Mouse (Mus musculus) midbrain, embryonic 10.5 days (tissue): ENCODE measurements around the gene Rtkn. TPM values are rescaled to one million over a fixed set of nuclear protein-coding genes. Genes with fewer than 3 reads are reported as not detected.

ENCODE experiments used
- DNase-seq: peaks from one replicate; pipeline ENCODE4 v3.0.0-alpha.2; 2017; ENCODE audit warnings: low spot score
- H3K27ac ChIP-seq: fragments of 300-500 bp; sonication (generic); replicated peaks from 2 replicates; pipeline ENCODE4 v1.5.1; 2016; ENCODE audit warnings: mild to moderate bottlenecking
- H3K27me3 ChIP-seq: fragments of 300-500 bp; sonication (generic); 2 replicates; pipeline ENCODE4 v1.6.1; 2016; ENCODE audit warnings: low read depth, mild to moderate bottlenecking; ENCODE audit not compliant: poor library complexity, severe bottlenecking
- H3K36me3 ChIP-seq: fragments of 300-500 bp; sonication (generic); 2 replicates; pipeline ENCODE4 v1.6.1; 2016; ENCODE audit warnings: mild to moderate bottlenecking, moderate library complexity
- H3K4me1 ChIP-seq: fragments of 300-500 bp; sonication (generic); 2 replicates; pipeline ENCODE4 v1.6.1; 2016
- H3K4me3 ChIP-seq: fragments of 300-500 bp; sonication (generic); 2 replicates; pipeline ENCODE4 v1.5.1; 2016; ENCODE audit warnings: mild to moderate bottlenecking, moderate library complexity
- H3K9me3 ChIP-seq: fragments of 300-500 bp; sonication (generic); replicated peaks from 2 replicates; pipeline ENCODE4 v1.6.1; 2016; ENCODE audit warnings: mild to moderate bottlenecking
- WGBS: fragments of 180-500 bp; shearing (Covaris S2); methylation state at CpG from one replicate; pipeline ENCODE4 v1.1.7; 2016; 5-methylcytosine and 5-hydroxymethylcytosine counted together
- polyA plus RNA-seq: library from polyadenylated mRNA; unstranded; fragments of >200 nt; fragmentation: Nextera tagmentation; extraction: Ambion mirVana; gene quantifications from 2 replicates; pipeline ENCODE4 v1.2.1, GENCODE M21; 2016

Gene Rtkn
- polyA plus RNA-seq, result 35.3 and 39.7 TPM in 2 replicates

DNA sequence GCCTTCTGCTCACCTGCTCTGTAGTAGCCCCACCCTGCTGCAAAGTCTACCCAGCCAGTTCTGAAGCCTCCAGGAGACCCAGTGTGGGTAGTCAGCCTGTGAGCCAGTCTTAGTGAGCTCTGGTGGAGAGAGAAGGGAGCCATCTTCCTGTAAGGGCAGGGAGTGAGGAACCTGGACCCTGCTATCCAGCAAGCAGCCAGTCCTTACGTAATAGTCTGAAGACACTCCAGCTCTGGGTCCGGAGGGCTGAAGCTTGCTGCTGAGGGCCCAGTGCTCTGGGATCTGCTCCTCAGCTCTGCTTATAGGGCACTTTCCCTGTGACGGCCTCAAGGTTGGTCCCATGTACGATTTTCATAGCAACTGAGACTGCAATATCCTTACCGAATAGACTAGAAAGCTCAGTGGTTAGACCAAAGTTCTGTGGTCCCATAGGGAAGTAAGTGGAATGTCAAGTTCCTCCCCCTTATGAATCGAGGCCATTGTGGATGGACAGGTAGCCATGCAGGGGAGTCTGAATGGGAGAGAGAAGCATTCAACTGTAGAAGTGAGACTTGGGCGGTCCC is at the start of gene Rtkn:
Rtkn (plus strand) TSS at position 513 of the 563 bp plus-strand sequence.
- Histone ChIP-seq H3K36me3 (peaks cover 6% of the 10 kb centered on the region), H3K4me3 (peak within 1 kb of the TSS; percentile 74), H3K27ac (peak within 1 kb of the TSS; percentile 100), H3K9me3 (no peaks in the 10 kb centered on the region), H3K4me1 (peaks cover 52% of the 10 kb centered on the region), H3K27me3 (peaks cover 17% of the 10 kb centered on the region)
- DNase-seq, result no peak
- 60% methylated on average over 7 of the region's 7 CpGs for WGBS

DNA sequence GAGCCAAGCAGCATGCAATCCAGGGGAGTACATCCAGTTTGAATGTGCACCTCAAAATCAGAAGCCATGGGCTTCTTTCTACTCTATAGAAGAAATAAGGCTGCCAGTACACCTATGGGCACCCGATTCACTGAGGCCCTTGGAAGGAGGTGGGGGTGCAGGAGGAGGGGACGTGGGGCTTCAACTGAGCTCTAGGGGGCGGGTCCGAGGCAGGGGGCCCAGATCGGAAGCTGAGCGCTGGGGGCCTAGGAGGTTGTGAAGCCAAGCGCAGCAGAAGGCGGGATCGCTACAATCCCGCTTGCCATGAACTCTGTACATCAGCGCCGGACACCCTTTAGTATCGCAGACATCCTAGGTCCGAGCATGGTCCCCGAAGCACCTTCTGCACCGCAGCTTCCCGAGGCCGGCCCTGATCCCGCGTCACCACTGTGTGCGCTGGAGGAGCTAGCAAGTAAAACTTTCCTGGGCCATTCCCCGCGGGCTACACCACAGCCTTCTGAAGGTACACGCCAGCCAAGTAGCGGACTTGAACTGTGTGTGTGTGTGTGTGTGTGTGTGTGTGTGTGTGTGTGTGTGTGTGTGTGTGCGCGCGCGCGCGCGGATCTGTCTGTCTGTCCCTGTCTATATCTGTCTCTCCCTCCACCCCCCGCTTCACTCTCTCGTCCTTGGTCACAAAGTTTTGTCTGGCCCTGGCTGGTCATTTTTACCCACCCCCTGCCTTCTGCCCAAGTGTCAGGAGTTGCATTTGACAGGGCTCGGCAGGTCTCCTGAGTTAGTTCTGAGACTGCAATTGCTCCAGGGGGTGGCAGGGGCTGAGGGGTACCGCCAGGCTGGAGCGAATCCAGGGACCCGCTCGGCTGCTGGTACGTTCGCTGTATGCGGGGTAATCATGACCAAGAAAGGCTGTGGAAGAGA is 48.9 kb upstream of the Rtkn start, which contains the start of gene Lbx2:
Lbx2 (plus strand) TSS at position 247 of the 915 bp plus-strand sequence.
- H3K4me3 ChIP-seq, result peak within 1 kb of the TSS; percentile 40
- no peak for DNase-seq
- H3K27ac ChIP-seq, result no peak within 1 kb of the TSS
- H3K4me1 ChIP-seq, result peaks cover 40% of the 10 kb centered on the region
- no peaks in the 10 kb centered on the region for H3K9me3 ChIP-seq
- peaks cover 10% of the 10 kb centered on the region for H3K36me3 ChIP-seq
- 2% methylated on average over 42 of the region's 42 CpGs for WGBS
- peaks cover 97% of the 10 kb centered on the region for H3K27me3 ChIP-seq

DNA sequence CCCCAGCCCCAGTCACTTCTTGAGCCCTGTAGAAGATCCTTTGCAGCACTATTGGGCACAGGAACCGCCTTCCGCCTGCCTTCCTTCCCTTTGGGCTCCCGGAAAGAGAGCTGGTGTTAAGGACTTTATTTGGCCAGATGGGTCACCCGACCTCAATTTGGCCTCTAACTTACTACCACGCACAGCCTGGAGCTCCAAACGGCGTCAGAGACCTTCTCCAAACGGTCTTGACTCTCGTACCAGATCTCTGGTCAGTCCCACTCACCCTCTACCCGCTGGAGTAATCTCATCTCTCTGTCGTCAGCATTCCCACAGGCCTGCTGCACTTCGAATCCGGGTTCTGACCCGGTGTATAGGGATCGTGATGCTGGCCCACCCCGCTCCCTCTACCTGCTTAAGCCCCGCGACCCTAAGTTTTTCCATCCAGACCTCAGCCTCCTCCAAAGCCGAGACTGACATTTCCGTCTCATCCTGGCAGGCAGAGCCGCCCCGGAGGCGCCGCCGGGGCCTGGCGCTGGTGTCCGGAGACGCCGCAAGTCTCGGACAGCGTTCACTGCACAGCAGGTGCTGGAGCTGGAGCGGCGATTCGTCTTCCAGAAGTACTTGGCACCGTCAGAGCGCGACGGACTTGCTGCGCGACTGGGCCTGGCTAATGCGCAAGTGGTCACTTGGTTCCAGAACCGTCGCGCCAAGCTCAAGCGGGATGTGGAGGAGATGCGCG is 47.9 kb upstream of the Rtkn start:
- peak overlapping the region; percentile 40 for H3K4me3 ChIP-seq
- peaks cover 40% of the 10 kb centered on the region for H3K4me1 ChIP-seq
- H3K9me3 ChIP-seq, result no peaks in the 10 kb centered on the region
- H3K27ac ChIP-seq, result no peak overlapping the region
- under 1% methylated on average over 47 of the region's 47 CpGs for WGBS
- peaks cover 94% of the 10 kb centered on the region for H3K27me3 ChIP-seq
- H3K36me3 ChIP-seq, result peaks cover 2% of the 10 kb centered on the region; the same call in 1 of the 2 replicates
- DNase-seq, result peak; percentile 58

DNA sequence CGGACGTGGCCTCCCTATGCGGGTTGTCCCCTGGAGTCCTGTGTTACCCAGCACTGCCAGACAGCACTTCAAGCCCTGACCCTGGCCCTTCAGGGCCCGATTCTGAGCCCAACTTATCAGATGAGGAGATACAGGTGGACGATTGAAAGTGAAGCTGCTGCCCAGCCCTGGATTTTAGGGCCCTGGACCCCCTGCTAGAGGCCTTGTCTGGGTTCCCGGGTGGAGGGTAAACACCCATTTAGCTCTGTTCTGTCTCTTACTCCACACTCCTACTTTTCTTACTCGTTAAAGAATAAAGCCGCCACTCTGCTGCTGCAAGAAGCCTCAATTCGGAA is 47.4 kb upstream of the Rtkn start:
- H3K4me3 ChIP-seq, result peak overlapping the region; percentile 40
- 3% methylated on average over 9 of the region's 9 CpGs for WGBS
- DNase-seq, result peak; percentile 34
- no peak overlapping the region for H3K27ac ChIP-seq
- peaks cover 91% of the 10 kb centered on the region for H3K27me3 ChIP-seq
- H3K4me1 ChIP-seq, result peaks cover 38% of the 10 kb centered on the region
- H3K36me3 ChIP-seq, result no peaks in the 10 kb centered on the region
- no peaks in the 10 kb centered on the region for H3K9me3 ChIP-seq

DNA sequence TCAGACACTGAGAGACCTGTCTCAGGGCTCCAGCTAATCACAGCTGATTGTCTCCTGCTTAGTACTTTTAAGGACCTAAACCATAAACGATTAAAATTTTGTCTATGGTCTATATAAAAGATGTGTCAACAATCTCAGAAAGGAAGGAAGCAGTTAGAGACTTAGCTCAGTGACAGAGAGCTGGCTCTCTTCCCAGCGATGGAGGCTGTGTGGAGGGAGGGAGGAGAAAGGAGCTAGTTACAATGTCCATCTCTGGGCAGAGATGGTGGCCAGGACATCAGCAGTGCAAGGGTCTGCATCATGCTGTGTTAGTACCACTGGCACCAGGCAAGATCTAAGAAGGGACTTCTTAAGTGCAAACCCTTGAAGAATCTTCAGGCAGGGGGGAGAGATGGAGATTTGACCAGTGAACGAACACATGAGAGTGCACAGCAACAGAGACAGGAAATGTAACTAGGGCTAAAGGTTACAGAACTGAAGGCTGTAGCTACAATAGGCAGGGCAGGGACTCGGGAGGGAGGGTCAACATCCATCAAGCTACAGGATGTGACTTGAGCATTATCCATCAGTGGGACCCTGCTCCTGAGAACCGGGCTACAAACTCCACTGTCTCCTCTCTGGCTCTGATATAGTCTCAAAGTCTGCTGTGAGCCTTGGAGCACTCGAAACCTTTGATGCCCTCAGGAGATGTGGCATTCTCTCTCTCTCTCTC is 42.7 kb upstream of the Rtkn start:
- Histone ChIP-seq H3K4me3 (no peak overlapping the region), H3K27ac (no peak overlapping the region), H3K9me3 (no peaks in the 10 kb centered on the region), H3K36me3 (no peaks in the 10 kb centered on the region), H3K4me1 (peaks cover 8% of the 10 kb centered on the region), H3K27me3 (peaks cover 56% of the 10 kb centered on the region)
- WGBS, result 55% methylated on average over 6 of the region's 6 CpGs
- no peak for DNase-seq

DNA sequence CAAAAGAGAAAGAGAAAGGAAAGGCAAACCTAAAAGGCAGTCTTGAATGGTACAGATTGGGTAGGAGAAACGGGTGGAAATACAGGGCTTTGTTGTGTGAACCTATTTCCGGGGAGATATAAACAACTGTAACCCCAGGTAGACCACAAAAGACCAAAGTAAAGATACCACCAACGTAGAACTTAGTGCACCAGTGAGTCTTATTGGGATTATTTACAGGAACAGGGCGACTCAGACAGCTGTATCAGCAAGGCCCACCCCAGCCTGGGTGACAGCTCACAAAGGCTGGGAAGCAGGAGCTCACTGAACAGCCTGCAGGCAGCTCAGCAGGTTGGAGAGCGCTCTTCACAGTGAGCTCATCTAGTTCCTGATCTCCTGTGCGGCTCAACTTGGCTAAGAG is 39.3 kb upstream of the Rtkn start:
- WGBS, result 39% methylated on average over 6 of the region's 6 CpGs
- no peaks in the 10 kb centered on the region for H3K9me3 ChIP-seq
- peaks cover 36% of the 10 kb centered on the region for H3K27me3 ChIP-seq

DNA sequence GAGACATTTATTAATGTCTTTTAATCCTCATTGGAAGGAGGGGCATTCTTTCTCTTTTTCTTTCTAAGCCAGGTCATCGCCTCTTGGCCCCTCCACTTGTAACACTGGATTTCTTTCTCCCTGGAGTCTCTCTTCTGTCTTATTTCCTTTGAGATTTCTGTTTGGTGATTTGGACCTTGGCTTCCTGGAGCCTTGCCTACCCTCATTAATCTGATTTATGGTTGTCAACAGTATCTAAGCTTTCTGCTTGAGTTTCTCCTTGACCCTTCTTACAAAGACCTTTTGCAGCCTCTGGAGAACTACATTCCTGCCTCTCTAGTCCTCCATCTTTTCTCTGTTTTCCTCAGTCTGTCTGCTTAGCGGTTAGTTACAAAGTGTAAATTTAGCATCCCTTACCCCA is 36.9 kb upstream of the Rtkn start:
- H3K36me3 ChIP-seq, result no peaks in the 10 kb centered on the region
- no peak overlapping the region for H3K27ac ChIP-seq
- peaks cover 31% of the 10 kb centered on the region for H3K27me3 ChIP-seq
- no peaks in the 10 kb centered on the region for H3K9me3 ChIP-seq
- no peak overlapping the region for H3K4me3 ChIP-seq
- DNase-seq, result no peak
- H3K4me1 ChIP-seq, result peaks cover 29% of the 10 kb centered on the region
- WGBS, result 83% methylated on average over 2 of the region's 2 CpGs

More for the DNA sequence above, 39.3 kb upstream of the Rtkn start:
- DNase-seq, result no peak
- no peak overlapping the region for H3K4me3 ChIP-seq
- H3K36me3 ChIP-seq, result no peaks in the 10 kb centered on the region
- H3K4me1 ChIP-seq, result peaks cover 7% of the 10 kb centered on the region; the same call in 1 of the 2 replicates
- no peak overlapping the region for H3K27ac ChIP-seq

DNA sequence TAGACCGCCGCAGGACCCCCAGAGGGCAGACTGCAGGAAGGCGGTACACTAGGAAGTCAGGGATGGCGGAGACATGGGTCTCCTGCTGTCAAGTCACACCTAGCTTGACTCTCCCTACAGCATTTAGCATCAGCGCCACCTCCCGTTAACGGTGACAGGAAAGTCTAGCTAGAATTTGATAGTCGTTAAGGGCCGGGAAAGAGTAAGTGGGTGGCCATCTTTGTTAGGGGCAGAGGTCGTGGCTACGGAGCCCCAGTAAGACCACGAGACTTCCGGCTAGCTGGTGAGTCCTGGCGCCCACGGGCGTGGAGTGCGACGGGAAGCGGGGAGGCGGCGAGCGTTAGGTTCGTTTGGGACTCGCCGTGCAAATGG is 34.0 kb upstream of the Rtkn start, which contains the start of the genes Ccdc142 and Gm42688:
Ccdc142 (plus strand) TSS at position 286 of the 372 bp plus-strand sequence.
Gm42688 (plus strand) TSS at position 302 of the 372 bp plus-strand sequence.
- H3K27me3 ChIP-seq, result peaks cover 26% of the 10 kb centered on the region
- peaks cover 9% of the 10 kb centered on the region for H3K36me3 ChIP-seq
- WGBS, result 0% methylated on average over 25 of the region's 25 CpGs
- peaks cover 29% of the 10 kb centered on the region for H3K4me1 ChIP-seq
- H3K4me3 ChIP-seq, result peak within 1 kb of the TSS; percentile 68
- no peaks in the 10 kb centered on the region for H3K9me3 ChIP-seq
- DNase-seq, result peak; percentile 83
- peak within 1 kb of the TSS; percentile 85 for H3K27ac ChIP-seq

DNA sequence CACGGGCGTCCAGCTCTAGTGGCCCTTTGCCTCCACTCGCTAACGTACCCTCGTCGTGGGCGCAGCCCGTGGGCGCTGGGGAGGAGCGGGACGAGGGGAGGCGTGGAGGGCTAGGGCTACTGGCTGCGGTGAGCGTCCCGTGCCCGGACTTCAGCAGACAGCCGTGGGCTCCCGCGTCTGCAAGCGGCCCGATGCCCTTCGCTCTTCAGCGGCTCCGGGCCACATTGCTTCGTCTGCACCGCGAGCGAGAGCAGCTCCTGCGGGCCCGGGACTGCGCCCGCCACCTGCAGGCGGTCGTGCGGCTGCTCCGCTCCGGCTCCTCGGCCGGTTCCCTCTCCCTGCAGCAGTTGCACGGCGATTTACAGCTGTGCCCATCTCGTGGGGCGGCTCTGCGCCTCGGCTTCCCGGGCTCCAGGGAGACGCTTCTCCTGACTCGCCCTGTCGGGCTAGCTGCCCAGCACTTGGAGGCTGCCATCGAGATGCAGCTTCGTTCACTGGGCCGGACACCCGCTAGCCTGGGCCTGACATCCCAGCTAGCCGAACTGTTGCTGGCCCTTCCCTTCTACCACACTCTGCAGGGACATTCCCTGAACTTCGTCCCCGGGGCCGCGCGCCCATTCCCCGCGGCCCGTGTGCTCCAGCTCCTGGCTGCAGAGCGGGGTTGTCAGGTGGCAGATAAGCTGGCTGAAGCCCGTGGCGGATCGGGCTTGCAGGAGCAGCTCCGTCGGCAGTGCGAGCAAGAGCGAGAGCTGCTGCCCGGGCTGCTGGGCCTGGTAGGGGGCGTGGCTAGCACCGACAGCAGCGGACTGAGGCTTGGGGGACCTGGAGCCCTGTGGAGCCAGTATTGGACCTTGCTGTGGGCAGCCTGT is 33.3 kb upstream of the Rtkn start:
- H3K27me3 ChIP-seq, result peaks cover 26% of the 10 kb centered on the region
- no peaks in the 10 kb centered on the region for H3K9me3 ChIP-seq
- peaks cover 11% of the 10 kb centered on the region for H3K36me3 ChIP-seq
- peak; percentile 76 for DNase-seq
- H3K4me1 ChIP-seq, result peaks cover 28% of the 10 kb centered on the region
- WGBS, result under 1% methylated on average over 74 of the region's 74 CpGs
- H3K27ac ChIP-seq, result peak overlapping the region; percentile 85
- peak overlapping the region; percentile 68 for H3K4me3 ChIP-seq

DNA sequence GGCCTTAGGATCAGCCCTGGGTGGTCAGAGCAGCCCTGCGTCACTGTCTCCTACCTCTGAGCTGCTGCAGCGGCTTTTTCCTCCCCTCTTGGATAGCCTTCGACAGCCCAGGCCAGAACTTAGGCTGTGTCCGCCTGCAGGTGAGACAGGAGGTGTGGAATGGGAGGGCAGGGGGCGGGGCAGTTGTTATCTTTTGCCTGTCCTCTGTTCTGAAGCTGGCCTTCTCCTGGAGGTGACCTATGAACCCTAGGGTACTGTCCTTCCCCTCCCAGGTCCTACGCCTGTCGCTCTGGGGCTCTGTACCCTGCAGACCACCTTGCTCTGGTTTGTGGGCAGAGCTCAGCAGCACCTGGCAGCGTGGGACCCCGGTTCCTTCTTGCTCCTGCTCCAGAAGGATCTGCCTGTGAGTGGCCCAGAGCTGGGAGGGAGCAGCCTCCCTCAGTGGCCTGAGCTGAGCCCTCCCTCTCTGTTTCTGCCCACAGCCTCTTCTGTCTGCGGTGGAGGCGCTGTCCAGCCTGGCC is 32.1 kb upstream of the Rtkn start:
- H3K27ac ChIP-seq, result no peak overlapping the region
- no peaks in the 10 kb centered on the region for H3K9me3 ChIP-seq
- WGBS, result 36% methylated on average over 11 of the region's 11 CpGs
- H3K36me3 ChIP-seq, result peaks cover 15% of the 10 kb centered on the region
- H3K27me3 ChIP-seq, result peaks cover 26% of the 10 kb centered on the region
- DNase-seq, result no peak
- H3K4me3 ChIP-seq, result peak overlapping the region; percentile 68
- H3K4me1 ChIP-seq, result peaks cover 38% of the 10 kb centered on the region

DNA sequence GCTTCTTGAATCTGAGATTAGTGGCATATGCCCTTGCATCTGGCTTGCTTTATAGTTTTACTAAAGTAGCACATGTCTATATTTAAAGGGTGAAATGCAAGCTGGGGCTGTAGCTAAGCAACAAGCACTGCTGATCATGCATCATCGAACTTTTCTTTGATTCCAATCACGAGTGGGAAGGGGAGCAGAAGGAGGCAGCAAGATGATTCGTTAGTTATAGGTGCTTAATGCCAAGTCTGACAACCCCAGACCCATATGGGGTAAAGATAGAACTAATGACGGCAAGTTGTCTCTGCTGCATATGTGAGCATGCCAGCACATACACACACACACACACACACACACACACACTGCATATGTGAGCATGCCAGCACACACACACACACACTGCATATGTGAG is 31.1 kb upstream of the Rtkn start:
- H3K27ac ChIP-seq, result no peak overlapping the region
- DNase-seq, result no peak
- H3K4me3 ChIP-seq, result no peak overlapping the region
- H3K36me3 ChIP-seq, result peaks cover 15% of the 10 kb centered on the region
- H3K9me3 ChIP-seq, result no peaks in the 10 kb centered on the region
- 77% methylated on average over 4 of the region's 4 CpGs for WGBS
- H3K4me1 ChIP-seq, result peaks cover 43% of the 10 kb centered on the region
- H3K27me3 ChIP-seq, result peaks cover 26% of the 10 kb centered on the region
